Mouse (Mus musculus) mesoderm, embryonic 11.5 days (tissue): ENCODE data around the gene Arhgef12.

Source experiments
- DNase-seq: peaks from one replicate; pipeline ENCODE4 v3.0.0-alpha.2; 2012; ENCODE audit warnings: low read depth, low spot score

The Arhgef12 gene

DNA sequence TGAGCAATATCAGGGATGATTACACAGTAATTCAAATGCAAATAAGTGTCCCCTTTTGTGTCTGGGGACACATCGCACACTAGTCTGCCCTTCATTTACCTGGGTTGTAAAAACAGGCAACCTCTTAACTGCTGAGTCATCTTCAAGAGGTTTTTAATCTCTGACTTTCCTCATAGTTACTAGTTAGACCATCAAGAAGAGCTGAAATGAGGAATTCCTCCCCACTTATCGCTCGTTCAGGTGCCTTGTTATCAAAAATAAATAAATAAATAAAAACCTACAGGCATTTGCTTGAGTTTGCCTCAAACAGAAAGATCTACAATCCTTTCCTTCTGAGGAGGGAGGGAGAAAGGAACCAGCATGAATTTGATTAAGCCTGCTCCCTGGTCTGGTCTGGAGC, 1.7 kb upstream of the Arhgef12 start:
- DNase-seq: no peak

DNA sequence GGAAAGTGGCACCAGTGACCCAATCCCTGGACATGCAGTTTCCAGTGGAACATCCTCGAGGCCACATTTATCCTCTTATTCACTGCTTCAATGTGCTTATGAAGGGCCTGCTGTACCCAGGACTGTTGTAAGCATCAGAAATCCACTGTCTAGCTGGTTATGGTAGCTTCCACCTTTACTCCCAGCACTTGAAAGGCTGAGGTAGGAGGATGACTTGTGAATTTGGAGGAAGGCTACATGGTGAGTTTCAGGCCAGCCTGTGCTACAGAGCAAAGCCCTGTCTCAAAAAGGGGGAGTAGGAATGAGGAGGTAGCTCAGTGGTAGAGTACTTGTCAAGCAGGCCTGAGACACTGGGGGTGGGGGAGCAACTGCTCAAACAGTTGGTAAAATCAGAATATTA, 1.0 kb upstream of the Arhgef12 start:
- DNase-seq: no peak

DNA sequence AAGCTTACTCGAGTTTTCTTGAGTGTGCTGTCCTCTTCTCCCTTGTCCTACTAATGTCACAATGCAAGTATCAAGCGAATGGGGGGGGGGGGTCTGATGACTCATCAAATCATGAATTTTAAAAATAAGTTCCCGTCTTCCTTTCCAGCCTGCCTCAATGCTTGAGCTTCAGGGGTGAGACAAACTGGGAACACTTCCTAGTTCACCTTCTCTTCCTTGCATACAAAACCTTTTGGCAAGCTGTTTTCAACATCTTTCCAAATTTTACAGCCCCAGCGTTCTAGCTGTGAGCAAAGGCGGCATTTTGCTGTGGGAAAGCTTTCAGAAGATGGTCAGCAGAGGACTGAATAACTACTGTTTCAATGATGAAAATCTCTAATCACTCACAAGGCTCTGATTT, 516 bp upstream of the Arhgef12 start:
- DNase-seq: no peak

DNA sequence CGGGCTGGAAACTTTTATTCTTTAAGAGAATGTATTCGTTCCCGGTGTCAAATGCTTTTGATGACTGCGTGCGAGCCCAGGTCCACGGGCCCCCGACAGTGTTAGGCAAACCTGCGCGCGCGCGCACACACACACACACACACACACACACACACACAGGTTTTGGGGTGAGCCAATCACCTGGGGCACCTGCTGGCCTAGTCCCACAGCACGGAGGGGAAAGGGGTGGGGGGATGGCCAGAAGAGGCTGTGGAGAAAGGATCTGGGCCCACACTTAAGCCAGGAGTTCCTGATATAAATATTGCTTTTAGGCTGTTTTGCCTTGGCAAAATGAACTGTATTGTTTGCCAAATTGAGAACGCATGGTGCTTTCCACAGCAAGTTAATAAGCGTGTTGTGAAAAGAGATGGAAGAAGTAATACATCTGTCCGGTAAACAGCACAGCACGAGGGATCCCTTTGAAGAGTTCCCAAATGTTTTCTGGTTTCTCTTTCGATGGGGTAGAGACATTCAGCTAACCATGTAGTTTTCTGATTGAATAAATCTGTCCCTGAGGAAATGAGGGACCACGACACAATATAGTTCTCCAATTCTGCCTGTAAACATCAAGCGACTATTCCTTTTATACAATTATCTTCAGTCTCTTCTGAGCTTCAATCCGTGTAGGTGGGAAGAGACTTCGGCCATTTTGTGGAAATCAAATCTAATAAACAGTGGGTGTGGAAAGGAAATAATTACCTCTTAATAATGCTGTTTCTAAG, 433 bp downstream of the Arhgef12 start:
- DNase-seq: no peak

DNA sequence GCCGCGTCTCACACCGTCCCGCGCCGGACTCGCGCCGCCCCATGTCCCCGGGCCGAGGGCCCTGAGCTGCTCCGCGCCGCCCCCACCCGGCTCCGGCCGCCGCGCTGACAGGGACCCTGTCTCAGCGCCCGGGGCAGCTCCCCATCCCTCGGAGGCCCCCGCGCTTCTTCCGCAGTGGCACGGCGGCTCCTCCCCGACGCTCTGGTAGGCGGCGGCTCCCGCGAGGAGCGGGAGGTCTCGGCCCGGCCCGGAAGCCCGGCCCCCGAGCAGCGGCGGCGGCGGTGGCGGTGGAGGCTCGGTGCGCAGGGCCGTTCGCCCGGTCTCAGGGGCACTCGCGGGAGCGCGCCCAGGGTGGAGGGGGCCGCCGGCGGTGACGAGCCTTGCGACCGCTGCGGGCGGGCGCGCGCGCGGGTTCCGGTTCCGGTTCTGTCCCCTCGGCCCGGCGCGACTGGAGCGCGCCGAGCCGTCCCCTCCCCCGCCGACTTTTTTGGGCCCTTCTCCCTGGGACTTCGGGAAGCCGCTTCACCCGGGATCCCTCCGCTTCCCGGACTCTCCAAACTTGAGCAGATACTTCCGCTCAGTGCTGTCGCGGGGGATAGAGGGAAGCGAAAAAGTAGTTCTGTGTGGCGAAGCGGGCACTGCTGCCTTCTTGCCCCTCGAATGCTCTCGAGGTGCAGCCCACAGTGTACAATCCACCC, 1.2 kb downstream of the Arhgef12 start:
- DNase-seq: peak; percentile 96

GRCm38 (mm10) chr9:43104873-43105663, 2.0 kb downstream of the Arhgef12 start:
- no peak for DNase-seq

DNA sequence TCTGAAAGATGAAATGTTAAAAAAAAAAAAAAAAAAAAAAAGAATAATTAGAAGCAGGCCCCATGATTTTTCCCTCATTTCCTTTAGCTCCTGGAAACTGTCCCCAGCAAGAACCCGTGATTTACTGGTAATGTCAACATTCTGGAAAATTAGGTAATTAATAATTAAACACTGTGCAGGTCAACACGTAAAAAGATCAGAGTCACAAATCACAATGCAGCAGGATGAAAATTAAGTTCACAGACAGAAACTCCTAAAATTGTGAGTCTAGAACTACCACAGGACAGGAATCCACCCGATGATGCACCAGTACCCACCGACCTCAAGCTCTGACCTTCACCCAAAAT, 2.5 kb downstream of the Arhgef12 start:
- DNase-seq: no peak

GRCm38 (mm10) chr9:43103675-43104299, 3.3 kb downstream of the Arhgef12 start:
- DNase-seq: no peak

GRCm38 (mm10) chr9:43102931-43103330, 4.1 kb downstream of the Arhgef12 start:
- no peak for DNase-seq

DNA sequence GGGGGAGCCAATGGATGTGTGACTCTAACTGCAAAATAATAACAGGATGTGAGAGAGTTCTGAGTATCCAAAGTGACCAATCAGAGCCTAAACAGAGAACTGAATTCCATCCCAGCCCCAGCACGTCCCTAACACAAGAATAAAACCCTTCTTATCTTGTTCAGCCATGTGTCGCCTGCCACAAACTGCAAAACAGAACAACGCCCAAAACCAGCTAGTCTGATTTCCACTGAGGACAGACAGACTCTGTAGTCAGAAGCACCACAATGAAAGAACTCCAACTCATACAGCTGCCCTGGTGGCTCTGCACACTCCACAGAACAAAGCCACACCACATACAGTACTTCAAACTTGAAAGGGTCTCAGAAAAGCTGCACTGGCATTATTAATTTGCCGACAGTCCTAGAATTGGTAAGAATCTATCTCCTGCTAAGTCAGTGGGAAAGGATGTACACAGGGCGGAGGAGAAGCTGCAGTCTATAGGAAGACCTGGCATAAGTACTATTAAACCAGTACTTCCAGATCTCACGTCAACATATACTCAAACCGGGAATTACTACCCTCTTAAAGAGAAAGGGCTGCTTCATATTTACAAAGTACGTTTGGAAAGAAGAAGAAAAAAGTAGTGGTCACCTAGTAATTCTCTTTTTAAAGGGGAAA, 5.0 kb downstream of the Arhgef12 start:
- DNase-seq: no peak

- no peak for DNase-seq
These were observed 8.1 kb downstream of the Arhgef12 start for GRCm38 (mm10) chr9:43098922-43099321.

GRCm38 (mm10) chr9:43097801-43098557, 9.1 kb downstream of the Arhgef12 start:
- DNase-seq: no peak

DNA sequence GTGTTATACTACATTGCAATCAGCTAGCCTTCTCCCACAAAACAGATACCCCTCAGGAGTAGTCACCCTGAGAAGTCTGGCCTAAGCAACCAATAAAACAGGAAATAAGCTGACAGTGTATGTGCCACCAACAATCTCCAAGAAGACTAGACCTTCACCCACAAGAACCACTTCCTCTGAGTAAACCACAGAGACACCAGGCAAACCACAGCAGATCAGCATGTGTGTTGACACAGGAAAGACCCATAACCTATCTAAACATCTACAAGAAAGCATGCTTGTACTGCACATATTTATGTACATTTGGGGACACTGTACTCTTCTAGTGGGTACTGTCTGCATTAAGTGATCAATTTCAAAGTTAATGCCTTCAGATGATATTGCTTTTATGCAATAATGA, 10.7 kb downstream of the Arhgef12 start:
- DNase-seq: no peak

DNA sequence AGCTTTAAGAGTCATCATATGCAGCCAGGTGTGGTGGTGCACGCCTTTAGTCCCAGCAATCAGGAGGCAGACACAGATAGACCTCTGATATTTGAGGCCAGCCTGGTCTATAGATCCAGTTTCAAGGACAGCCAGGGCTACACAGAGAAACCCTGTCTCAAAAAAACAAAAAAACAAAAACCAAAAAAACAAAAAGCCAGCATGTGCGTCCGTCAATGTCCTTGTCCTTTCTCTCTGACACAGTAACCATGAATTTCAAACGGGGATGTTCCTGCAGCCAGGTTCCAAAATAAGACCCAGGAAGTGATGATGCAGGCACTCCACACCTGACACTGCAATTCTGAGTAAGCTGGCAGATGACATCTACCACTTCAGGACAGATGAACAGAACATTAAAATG, 12.2 kb downstream of the Arhgef12 start:
- DNase-seq: no peak

DNA sequence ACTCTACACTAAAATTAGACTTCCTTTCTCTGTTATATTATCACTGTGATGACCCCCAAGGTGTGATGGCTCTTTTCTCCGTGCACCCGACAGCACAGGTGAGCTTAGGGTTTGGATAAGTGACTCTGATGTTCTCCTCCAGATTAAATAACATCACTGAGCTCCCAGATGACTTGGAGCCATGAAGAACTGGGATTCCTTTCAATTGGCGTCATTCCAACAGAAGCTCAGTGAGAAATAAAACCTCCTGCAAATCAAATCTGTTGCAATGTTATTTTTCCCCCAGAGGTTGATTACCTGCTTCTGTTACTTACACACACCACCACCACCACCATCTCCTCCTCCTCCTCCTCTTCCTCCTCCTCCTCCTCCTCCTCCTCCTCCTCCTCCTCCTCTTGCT, 13.2 kb downstream of the Arhgef12 start:
- no peak for DNase-seq

GRCm38 (mm10) chr9:43085686-43086285, 21.3 kb downstream of the Arhgef12 start:
- no peak for DNase-seq

GRCm38 (mm10) chr9:43084496-43085362, 22.3 kb downstream of the Arhgef12 start:
- DNase-seq: no peak

DNA sequence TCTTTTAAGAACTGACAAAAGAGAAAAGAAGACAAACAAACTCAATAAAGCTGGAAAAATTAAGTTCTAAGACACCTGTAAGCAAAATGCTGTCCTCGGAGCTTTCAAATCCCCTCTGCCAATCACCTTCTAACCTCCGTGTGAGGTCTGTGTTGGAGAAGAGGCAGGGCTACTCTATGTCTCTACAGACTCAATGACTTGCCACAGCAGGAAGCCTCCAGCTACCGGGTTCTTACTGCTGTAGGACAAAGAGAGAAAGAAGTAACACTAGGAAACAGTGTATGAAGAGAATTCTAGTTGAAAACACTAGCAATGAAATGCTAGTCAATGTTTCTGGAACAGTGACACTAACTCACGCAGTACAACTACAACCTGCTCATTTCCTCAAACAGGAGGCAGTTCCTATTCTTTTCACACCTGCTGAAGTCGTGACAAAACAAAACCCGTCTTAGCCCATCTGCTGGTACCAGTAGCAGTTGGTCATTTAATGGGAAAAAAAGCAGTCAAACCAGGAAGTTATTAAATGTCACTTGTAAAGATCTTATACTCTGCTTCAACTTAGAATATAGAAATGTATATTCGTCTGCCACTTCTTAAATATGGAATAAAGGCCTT, 23.5 kb downstream of the Arhgef12 start:
- DNase-seq: no peak

- DNase-seq: no peak
These were observed 28.3 kb downstream of the Arhgef12 start for GRCm38 (mm10) chr9:43078711-43079110.
